In the genomic region with DNA sequence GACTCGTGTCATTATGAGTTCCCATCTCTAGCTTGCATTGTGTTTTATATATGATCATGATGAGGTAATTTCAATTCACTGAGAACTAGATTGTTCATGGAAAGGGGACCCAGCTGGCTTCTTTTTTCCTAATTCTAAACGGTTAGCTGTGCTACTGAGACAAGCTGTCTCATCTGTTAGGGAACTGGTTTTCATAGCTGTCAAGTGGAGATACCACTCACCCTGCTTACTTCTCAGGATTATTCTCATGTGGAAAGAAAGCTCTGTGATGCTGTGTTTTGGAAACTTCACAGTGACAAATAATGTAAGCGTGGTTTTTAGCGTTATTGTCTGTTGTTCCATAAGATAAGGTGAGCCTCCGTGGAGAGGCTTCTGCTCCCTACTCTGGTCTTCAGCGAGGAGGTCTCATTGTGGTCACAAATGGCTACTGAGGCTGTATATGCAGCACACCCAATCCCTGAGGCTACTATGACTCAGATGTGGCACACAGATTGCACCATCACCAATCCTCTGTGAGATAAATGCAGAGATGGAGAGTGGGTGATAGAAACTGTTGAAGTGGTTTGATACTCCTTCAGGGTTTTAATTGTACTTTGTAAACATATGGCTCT, we compare ENCODE assay signal across 12 mouse cellular contexts.
A peak's percentile ranks its signal among the peaks of the same experiment; 100 is the strongest.
DNase-seq lines count a peak whose midpoint lies in the region; ATAC-seq lines count a peak whose summit lies in the region.
"Had no signal": no experiment of that assay in that cellular context is flagged by ENCODE, and none has a peak within 500 bp of the region (broad histone marks: within the 10 kb centered on the region; RNA-seq: fewer than 3 reads in every experiment).

No protein-coding gene starts in this region.

- no peaks in the 10 kb centered on the region for H3K36me3 ChIP-seq in liver, embryonic 11.5 days (ENCODE audit: control insufficient read depth, insufficient read depth, low read length)
- no peaks in the 10 kb centered on the region for H3K36me3 ChIP-seq in hindbrain, embryonic 14.5 days (replicated peaks; ENCODE audit: control insufficient read depth, insufficient read depth)
- H3K36me3 ChIP-seq: heart, embryonic 10.5 days had no signal

- 0 out of 2 replicates have a peak overlapping the region, but pooled peaks have one; percentile 23 for H3K27ac ChIP-seq in liver, embryonic 11.5 days (ENCODE audit: low read depth, low read length)
- peak overlapping the region; percentile 61 for H3K27ac ChIP-seq in hindbrain, embryonic 14.5 days
- H3K27ac ChIP-seq: heart, embryonic 10.5 days had no signal

- H3K4me2 ChIP-seq in liver, embryonic 11.5 days: no peak overlapping the region
- no peak overlapping the region for H3K4me2 ChIP-seq in hindbrain, embryonic 14.5 days (replicated peaks)

- WGBS in liver, embryonic 11.5 days: 35% methylated on average over 6 of the region's 6 CpGs
- WGBS in hindbrain, embryonic 14.5 days: 59% methylated on average over 6 of the region's 6 CpGs

- H3K27me3 ChIP-seq in liver, embryonic 11.5 days (replicated peaks; ENCODE audit: control insufficient read depth, insufficient read depth, low read length): no peaks in the 10 kb centered on the region
- no peaks in the 10 kb centered on the region for H3K27me3 ChIP-seq in hindbrain, embryonic 14.5 days (ENCODE audit: control insufficient read depth, insufficient read depth, low read length)

- peak; percentile 29 for DNase-seq in adrenal gland, adult 2 months
- no peak for DNase-seq in adrenal gland, adult 8-10 months
- no peak for DNase-seq in liver, embryonic 11.5 days (ENCODE audit: low spot score)
- no peak for DNase-seq in liver
- DNase-seq in hindbrain, embryonic 14.5 days (ENCODE audit: low spot score): no peak
- no peak for DNase-seq in cerebellum, adult 18-20 months
- DNase-seq in adrenal gland, adult (ENCODE audit: inconsistent age in 2 of 2, low spot score in 1 of 2): no peak
- DNase-seq: cerebellum, postnatal 36 days; left cerebral cortex, postnatal 4 days; lung, adult 2 months had no signal

- no peak overlapping the region for H3K4me3 ChIP-seq in liver, embryonic 11.5 days (ENCODE audit: low read depth, low read length)
- no peak overlapping the region for H3K4me3 ChIP-seq in hindbrain, embryonic 14.5 days (replicated peaks; ENCODE audit: low read length)
- H3K4me3 ChIP-seq: heart, embryonic 10.5 days had no signal

- peaks cover 59% of the 10 kb centered on the region for H3K4me1 ChIP-seq in liver, embryonic 11.5 days (replicated peaks; ENCODE audit: control insufficient read depth, insufficient read depth, low read length)
- peaks cover 52% of the 10 kb centered on the region for H3K4me1 ChIP-seq in hindbrain, embryonic 14.5 days (replicated peaks; ENCODE audit: control insufficient read depth, insufficient read depth, low read length)

- no peaks in the 10 kb centered on the region for H3K9me3 ChIP-seq in liver, embryonic 11.5 days (ENCODE audit: control insufficient read depth, low read length)
- no peaks in the 10 kb centered on the region for H3K9me3 ChIP-seq in hindbrain, embryonic 14.5 days (ENCODE audit: control insufficient read depth, low read length)
- H3K9me3 ChIP-seq: heart, embryonic 10.5 days had no signal

- no peak overlapping the region for H3K9ac ChIP-seq in liver, embryonic 11.5 days (ENCODE audit: low read depth, low read length)
- H3K9ac ChIP-seq in hindbrain, embryonic 14.5 days: no peak overlapping the region

- no peak for ATAC-seq in liver, embryonic 11.5 days (replicated peaks; ENCODE audit: low FRiP score)
- no peak for ATAC-seq in hindbrain, embryonic 14.5 days (ENCODE audit: low FRiP score)
- peak; percentile 80 for ATAC-seq in megakaryocyte-erythroid progenitor cell, adult 5-6 weeks (replicated peaks; ENCODE audit: low FRiP score, low TSS enrichment, poor library complexity, severe bottlenecking)
